26 mouse cellular contexts compared by ENCODE assay signal in the genomic region with DNA sequence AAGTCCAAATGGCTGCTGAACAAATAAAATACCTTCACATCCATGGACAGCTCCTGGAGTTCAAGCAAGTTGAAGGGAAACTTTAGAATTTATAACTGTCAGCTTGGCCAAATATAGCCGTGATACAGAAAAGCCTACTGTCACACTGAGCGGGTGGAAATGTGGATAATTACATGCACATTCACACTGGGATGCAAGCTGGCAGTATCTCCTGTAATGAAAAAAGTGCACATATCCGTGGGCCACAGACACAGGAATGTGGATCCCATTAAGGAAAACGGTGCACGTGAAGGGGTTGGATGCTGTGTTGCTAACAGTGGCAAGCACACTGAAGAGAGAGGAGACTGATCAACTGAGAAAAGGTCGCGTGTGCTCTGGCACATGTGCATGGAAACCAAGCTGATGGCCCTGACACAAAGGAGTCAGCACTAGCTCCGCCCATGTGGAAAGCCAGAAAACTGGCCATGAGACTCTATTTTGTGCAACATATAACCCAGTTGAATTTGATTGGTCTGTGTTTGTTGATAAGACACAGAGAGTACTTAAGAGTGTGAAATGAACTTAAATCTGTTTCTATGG. TPM values are rescaled to one million over a fixed set of nuclear protein-coding genes. Genes with fewer than 3 reads are reported as not detected.
DNase-seq lines count a peak whose midpoint lies in the region; ATAC-seq and TF ChIP-seq lines count a peak whose summit lies in the region.
"Had no signal": no experiment of that assay in that cellular context is flagged by ENCODE, and none has a peak within 500 bp of the region (broad histone marks: within the 10 kb centered on the region; RNA-seq: fewer than 3 reads in every experiment).

No protein-coding gene starts in this region.

- no peak overlapping the region for H3K4me2 ChIP-seq in forebrain, embryonic 16.5 days (ENCODE audit: low read length)
- no peak overlapping the region for H3K4me2 ChIP-seq in forebrain, embryonic 14.5 days (ENCODE audit: low read length)
- H3K4me2 ChIP-seq: heart, embryonic 11.5 days; limb, embryonic 12.5 days; liver, embryonic 11.5 days; midbrain, embryonic 11.5 days; stomach, embryonic 15.5 days had no signal

- H3K9ac ChIP-seq in forebrain, embryonic 16.5 days (replicated peaks; ENCODE audit: low read depth, low read length) = no peak overlapping the region
- H3K9ac ChIP-seq in forebrain, embryonic 14.5 days (ENCODE audit: low read length) = no peak overlapping the region
- H3K9ac ChIP-seq: limb, embryonic 12.5 days; liver, postnatal 0 days; stomach, embryonic 15.5 days had no signal

- ATAC-seq in forebrain, embryonic 16.5 days = peak; percentile 47
- no peak for ATAC-seq in forebrain, embryonic 14.5 days
- ATAC-seq: CD4-positive, CD25-positive, alpha-beta regulatory T cell, adult 4 months; liver, postnatal 0 days; lung, postnatal 0 days had no signal

- no peaks in the 10 kb centered on the region for H3K27me3 ChIP-seq in forebrain, embryonic 16.5 days (replicated peaks; ENCODE audit: control insufficient read depth, insufficient read depth, low read length)
- no peaks in the 10 kb centered on the region for H3K27me3 ChIP-seq in forebrain, embryonic 14.5 days (replicated peaks; ENCODE audit: control insufficient read depth, insufficient read depth, low read length)
- H3K27me3 ChIP-seq in limb, embryonic 10.5 days (ENCODE audit: low read depth, poor library complexity, severe bottlenecking) = no peaks in the 10 kb centered on the region
- H3K27me3 ChIP-seq: limb, embryonic 12.5 days; stomach, embryonic 15.5 days had no signal

- no peak for DNase-seq in forebrain, embryonic 14.5 days (ENCODE audit: low spot score)
- DNase-seq in layer of hippocampus, adult 2 months (ENCODE audit: low spot score in 2 of 2) = no peak
- DNase-seq in layer of hippocampus, postnatal 10 days (ENCODE audit: low spot score in 2 of 2) = no peak
- peak; percentile 39 for DNase-seq in right cerebral cortex, adult 18-20 months
- DNase-seq in right cerebral cortex, postnatal 25 days = no peak
- peak; percentile 18 for DNase-seq in limb, embryonic 10.5 days (ENCODE audit: low spot score)
- no peak for DNase-seq in gastrocnemius, adult 8-10 months (ENCODE audit: low spot score in 2 of 2)
- DNase-seq: adrenal gland, postnatal 14 days; cerebellum, adult 9-10 months; gastrocnemius, postnatal 10 days; kidney, adult 18-20 months; liver, postnatal 0 days; thymus, adult 18-20 months; thymus, postnatal 36 days had no signal

- no peak for TF ChIP-seq CTCF in layer of hippocampus, adult 2 months (conservative IDR thresholded peaks at IDR 0.05)

- H3K4me1 ChIP-seq in forebrain, embryonic 16.5 days (replicated peaks; ENCODE audit: control insufficient read depth, insufficient read depth, low read length) = peaks cover 19% of the 10 kb centered on the region
- peaks cover 7% of the 10 kb centered on the region; the same call in 1 of the 2 replicates for H3K4me1 ChIP-seq in forebrain, embryonic 14.5 days (ENCODE audit: control insufficient read depth, insufficient read depth, low read length)
- no peaks in the 10 kb centered on the region for H3K4me1 ChIP-seq in limb, embryonic 10.5 days
- H3K4me1 ChIP-seq: limb, embryonic 12.5 days; stomach, embryonic 15.5 days had no signal

- no peaks in the 10 kb centered on the region for H3K9me3 ChIP-seq in forebrain, embryonic 16.5 days (ENCODE audit: control insufficient read depth, low read length)
- no peaks in the 10 kb centered on the region for H3K9me3 ChIP-seq in forebrain, embryonic 14.5 days (replicated peaks; ENCODE audit: control insufficient read depth, low read length)
- H3K9me3 ChIP-seq in limb, embryonic 10.5 days (replicated peaks) = no peaks in the 10 kb centered on the region
- H3K9me3 ChIP-seq: limb, embryonic 12.5 days; stomach, embryonic 15.5 days had no signal

- H3K4me3 ChIP-seq in forebrain, embryonic 16.5 days (replicated peaks; ENCODE audit: low read length) = no peak overlapping the region
- H3K4me3 ChIP-seq in forebrain, embryonic 14.5 days (ENCODE audit: low read depth, low read length) = no peak overlapping the region
- no peak overlapping the region for H3K4me3 ChIP-seq in layer of hippocampus, adult 2 months
- no peak overlapping the region for H3K4me3 ChIP-seq in limb, embryonic 10.5 days
- H3K4me3 ChIP-seq: limb, embryonic 12.5 days; stomach, embryonic 15.5 days had no signal

- H3K27ac ChIP-seq in forebrain, embryonic 16.5 days (ENCODE audit: low read length) = peak overlapping the region; percentile 75
- no peak overlapping the region for H3K27ac ChIP-seq in forebrain, embryonic 14.5 days (ENCODE audit: low read depth, low read length)
- peak overlapping the region; percentile 43; the same call in 1 of the 2 replicates for H3K27ac ChIP-seq in layer of hippocampus, adult 2 months
- H3K27ac ChIP-seq in limb, embryonic 10.5 days = no peak overlapping the region
- H3K27ac ChIP-seq: kidney, postnatal 0 days; limb, embryonic 12.5 days; stomach, embryonic 15.5 days had no signal

- no peaks in the 10 kb centered on the region for H3K36me3 ChIP-seq in forebrain, embryonic 16.5 days (ENCODE audit: control insufficient read depth, insufficient read depth)
- no peaks in the 10 kb centered on the region for H3K36me3 ChIP-seq in forebrain, embryonic 14.5 days (ENCODE audit: control insufficient read depth, insufficient read depth, low read length)
- no peaks in the 10 kb centered on the region for H3K36me3 ChIP-seq in limb, embryonic 10.5 days
- H3K36me3 ChIP-seq: limb, embryonic 12.5 days; stomach, embryonic 15.5 days had no signal

- WGBS in forebrain, embryonic 16.5 days = 66% methylated on average over 8 of the region's 8 CpGs
- 76% methylated on average over 8 of the region's 8 CpGs for WGBS in forebrain, embryonic 14.5 days
- WGBS in limb, embryonic 10.5 days = 91% methylated on average over 8 of the region's 8 CpGs

RNA-seq across cellular contexts. Expression of gene Ptpn20, which starts 43.4 kb away (rescaled TPM):
- 0.10 and 0.13 TPM in 2 replicates for polyA plus RNA-seq in forebrain, embryonic 16.5 days (2015; fragmentation: Nextera tagmentation; extraction: Ambion mirVana)
- 0.09 TPM in 2 replicates for polyA plus RNA-seq in forebrain, embryonic 14.5 days (2014; fragmentation: Nextera tagmentation; extraction: Ambion mirVana)
- under 1 TPM; 0.59 to 0.96 TPM for total RNA-seq in layer of hippocampus, adult 2 months (2021)
- total RNA-seq in layer of hippocampus, postnatal 10 days (2021) = 1 to 10 TPM in 1 of 2 experiments, under 1 TPM in 1; 0.73 to 1.3 TPM
- polyA plus RNA-seq in limb, embryonic 10.5 days (2016; fragmentation: Nextera tagmentation; extraction: Ambion mirVana) = 0.08 TPM in 1 of 2 replicates, not detected in the other
- total RNA-seq in gastrocnemius, adult 8-10 months (2022) = not detected
- total RNA-seq: adrenal gland, postnatal 14 days; gastrocnemius, postnatal 10 days; granulocyte monocyte progenitor cell, adult 5-6 weeks had no signal
- polyA plus RNA-seq: CD4-positive, CD25-positive, alpha-beta regulatory T cell, adult 4 months; heart, postnatal 0 days; kidney, postnatal 0 days; large intestine, adult 2 months; limb, embryonic 12.5 days; lung, postnatal 0 days; midbrain, embryonic 11.5 days had no signal

Comparison
In these comparisons a context has a peak if more than half of its experiments do, and no peak if none do; other contexts are left out.
1. H3K27ac ChIP-seq: peak in forebrain, embryonic 16.5 days (single experiment) and layer of hippocampus, adult 2 months (single experiment); none in forebrain, embryonic 14.5 days (single experiment) and limb, embryonic 10.5 days (single experiment).
2. DNase-seq: peak in right cerebral cortex, adult 18-20 months (single experiment) and limb, embryonic 10.5 days (single experiment); none in forebrain, embryonic 14.5 days (single experiment), layer of hippocampus, adult 2 months (0 of 2), layer of hippocampus, postnatal 10 days (0 of 2), right cerebral cortex, postnatal 25 days (single experiment) and gastrocnemius, adult 8-10 months (0 of 2).